Mouse (Mus musculus): ENCODE measurements around the gene Hs6st1. TPM values are rescaled to one million over a fixed set of nuclear protein-coding genes. Genes with fewer than 3 reads are reported as not detected.
A peak's percentile ranks its signal among the peaks of the same experiment; 100 is the strongest.

Gene Hs6st1
- polyA plus RNA-seq, 1 experiment from 2014 or later: 4.4 TPM

- Histone ChIP-seq H3K4me1 (replicated peaks; ENCODE audit: control insufficient read depth, insufficient read depth, low read length) (peaks cover 31% of the 10 kb centered on the region), H3K9me3 (ENCODE audit: control insufficient read depth, low read length) (no peaks in the 10 kb centered on the region)
- no peak for ATAC-seq (ENCODE audit: low read depth)
These were observed 8.9 kb downstream of the Hs6st1 start for GRCm38 (mm10) chr1:36077084-36077483.

GRCm38 (mm10) chr1:36078250-36078649 is 10.1 kb downstream of the Hs6st1 start:
- WGBS: 81% methylated on average over 1 of the region's 1 CpGs
- Histone ChIP-seq H3K36me3 (ENCODE audit: control insufficient read depth, insufficient read depth, low read length) (peaks cover 2% of the 10 kb centered on the region; the same call in 1 of the 2 replicates), H3K4me2 (ENCODE audit: low read depth, low read length) (no peak overlapping the region), H3K27ac (ENCODE audit: low read length) (no peak overlapping the region), H3K27me3 (ENCODE audit: control insufficient read depth, insufficient read depth, low read depth, low read length) (no peaks in the 10 kb centered on the region), H3K9me3 (ENCODE audit: control insufficient read depth, low read length) (no peaks in the 10 kb centered on the region), H3K4me3 (ENCODE audit: low read length) (no peak overlapping the region), H3K4me1 (replicated peaks; ENCODE audit: control insufficient read depth, insufficient read depth, low read length) (peaks cover 20% of the 10 kb centered on the region), H3K9ac (ENCODE audit: low read length) (no peak overlapping the region)
- no peak for ATAC-seq (ENCODE audit: low read depth)

More at GRCm38 (mm10) chr1:36077084-36077483, 8.9 kb downstream of the Hs6st1 start:
- H3K36me3 ChIP-seq (ENCODE audit: control insufficient read depth, insufficient read depth, low read length): peaks cover 2% of the 10 kb centered on the region; the same call in 1 of the 2 replicates
- no peaks in the 10 kb centered on the region for H3K27me3 ChIP-seq (ENCODE audit: control insufficient read depth, insufficient read depth, low read depth, low read length)
- H3K9ac ChIP-seq (ENCODE audit: low read length): no peak overlapping the region
- H3K4me2 ChIP-seq (ENCODE audit: low read depth, low read length): no peak overlapping the region
- WGBS: 91% methylated on average over 6 of the region's 6 CpGs
- no peak overlapping the region for H3K4me3 ChIP-seq (ENCODE audit: low read length)
- H3K27ac ChIP-seq (ENCODE audit: low read length): no peak overlapping the region

GRCm38 (mm10) chr1:36079679-36080078 is 11.5 kb downstream of the Hs6st1 start:
- Histone ChIP-seq H3K9me3 (ENCODE audit: control insufficient read depth, low read length) (no peaks in the 10 kb centered on the region), H3K27me3 (ENCODE audit: control insufficient read depth, insufficient read depth, low read depth, low read length) (no peaks in the 10 kb centered on the region), H3K9ac (ENCODE audit: low read length) (no peak overlapping the region), H3K4me1 (replicated peaks; ENCODE audit: control insufficient read depth, insufficient read depth, low read length) (peaks cover 16% of the 10 kb centered on the region), H3K4me3 (ENCODE audit: low read length) (no peak overlapping the region), H3K4me2 (ENCODE audit: low read depth, low read length) (no peak overlapping the region), H3K27ac (ENCODE audit: low read length) (no peak overlapping the region), H3K36me3 (ENCODE audit: control insufficient read depth, insufficient read depth, low read length) (peaks cover 7% of the 10 kb centered on the region)
- 53% methylated on average over 8 of the region's 8 CpGs for WGBS
- 0 out of 2 replicates have a peak, but pooled peaks have one; percentile 15 for ATAC-seq (ENCODE audit: low read depth)

- ATAC-seq (ENCODE audit: low read depth): no peak
- Histone ChIP-seq H3K9me3 (ENCODE audit: control insufficient read depth, low read length) (no peaks in the 10 kb centered on the region), H3K4me3 (ENCODE audit: low read length) (no peak overlapping the region), H3K9ac (ENCODE audit: low read length) (no peak overlapping the region), H3K4me1 (replicated peaks; ENCODE audit: control insufficient read depth, insufficient read depth, low read length) (peaks cover 10% of the 10 kb centered on the region; the same call in 1 of the 2 replicates), H3K27ac (ENCODE audit: low read length) (no peak overlapping the region), H3K27me3 (ENCODE audit: control insufficient read depth, insufficient read depth, low read depth, low read length) (no peaks in the 10 kb centered on the region), H3K36me3 (ENCODE audit: control insufficient read depth, insufficient read depth, low read length) (peaks cover 17% of the 10 kb centered on the region), H3K4me2 (ENCODE audit: low read depth, low read length) (no peak overlapping the region)
- 73% methylated on average over 5 of the region's 5 CpGs for WGBS
These were observed 12.8 kb downstream of the Hs6st1 start for GRCm38 (mm10) chr1:36080974-36081373.

- 86% methylated on average over 6 of the region's 6 CpGs for WGBS
- Histone ChIP-seq H3K27ac (ENCODE audit: low read length) (no peak overlapping the region), H3K4me2 (ENCODE audit: low read depth, low read length) (no peak overlapping the region), H3K4me3 (ENCODE audit: low read length) (no peak overlapping the region), H3K9me3 (ENCODE audit: control insufficient read depth, low read length) (no peaks in the 10 kb centered on the region; the same call in 1 of the 2 replicates), H3K36me3 (ENCODE audit: control insufficient read depth, insufficient read depth, low read length) (peaks cover 22% of the 10 kb centered on the region), H3K4me1 (replicated peaks; ENCODE audit: control insufficient read depth, insufficient read depth, low read length) (peaks cover 10% of the 10 kb centered on the region; the same call in 1 of the 2 replicates), H3K9ac (ENCODE audit: low read length) (no peak overlapping the region), H3K27me3 (ENCODE audit: control insufficient read depth, insufficient read depth, low read depth, low read length) (no peaks in the 10 kb centered on the region)
- ATAC-seq (ENCODE audit: low read depth): no peak
These were observed 14.0 kb downstream of the Hs6st1 start for GRCm38 (mm10) chr1:36082184-36082583.

GRCm38 (mm10) chr1:36083554-36083953 is 15.4 kb downstream of the Hs6st1 start:
- peak; percentile 12; the same call in 1 of the 2 replicates for ATAC-seq (ENCODE audit: low read depth)
- Histone ChIP-seq H3K4me1 (replicated peaks; ENCODE audit: control insufficient read depth, insufficient read depth, low read length) (peaks cover 13% of the 10 kb centered on the region), H3K9me3 (ENCODE audit: control insufficient read depth, low read length) (no peaks in the 10 kb centered on the region; the same call in 1 of the 2 replicates), H3K9ac (ENCODE audit: low read length) (no peak overlapping the region), H3K36me3 (ENCODE audit: control insufficient read depth, insufficient read depth, low read length) (peaks cover 22% of the 10 kb centered on the region), H3K4me2 (ENCODE audit: low read depth, low read length) (no peak overlapping the region), H3K27me3 (ENCODE audit: control insufficient read depth, insufficient read depth, low read depth, low read length) (no peaks in the 10 kb centered on the region), H3K4me3 (ENCODE audit: low read length) (no peak overlapping the region), H3K27ac (ENCODE audit: low read length) (no peak overlapping the region)
- WGBS: 66% methylated on average over 5 of the region's 5 CpGs

GRCm38 (mm10) chr1:36085069-36085468 is 16.9 kb downstream of the Hs6st1 start:
- Histone ChIP-seq H3K9ac (ENCODE audit: low read length) (no peak overlapping the region), H3K9me3 (ENCODE audit: control insufficient read depth, low read length) (no peaks in the 10 kb centered on the region; the same call in 1 of the 2 replicates), H3K4me1 (replicated peaks; ENCODE audit: control insufficient read depth, insufficient read depth, low read length) (peaks cover 19% of the 10 kb centered on the region), H3K4me3 (ENCODE audit: low read length) (no peak overlapping the region), H3K27ac (ENCODE audit: low read length) (no peak overlapping the region), H3K4me2 (ENCODE audit: low read depth, low read length) (no peak overlapping the region), H3K27me3 (ENCODE audit: control insufficient read depth, insufficient read depth, low read depth, low read length) (no peaks in the 10 kb centered on the region), H3K36me3 (ENCODE audit: control insufficient read depth, insufficient read depth, low read length) (peaks cover 22% of the 10 kb centered on the region)
- WGBS: 92% methylated on average over 5 of the region's 5 CpGs
- no peak for ATAC-seq (ENCODE audit: low read depth)

GRCm38 (mm10) chr1:36088367-36088766 is 20.2 kb downstream of the Hs6st1 start:
- peak; percentile 51 for ATAC-seq (ENCODE audit: low read depth)
- H3K36me3 ChIP-seq (ENCODE audit: control insufficient read depth, insufficient read depth, low read length): peaks cover 22% of the 10 kb centered on the region
- H3K27me3 ChIP-seq (ENCODE audit: control insufficient read depth, insufficient read depth, low read depth, low read length): no peaks in the 10 kb centered on the region
- no peak overlapping the region for H3K4me3 ChIP-seq (ENCODE audit: low read length)
- no peak overlapping the region for H3K4me2 ChIP-seq (ENCODE audit: low read depth, low read length)
- peaks cover 24% of the 10 kb centered on the region for H3K4me1 ChIP-seq (replicated peaks; ENCODE audit: control insufficient read depth, insufficient read depth, low read length)
- H3K27ac ChIP-seq (ENCODE audit: low read length): peak overlapping the region; percentile 32; the same call in 1 of the 2 replicates
- 56% methylated on average over 4 of the region's 4 CpGs for WGBS
- H3K9ac ChIP-seq (ENCODE audit: low read length): peak overlapping the region; percentile 15; the same call in 1 of the 2 replicates
- no peaks in the 10 kb centered on the region; the same call in 1 of the 2 replicates for H3K9me3 ChIP-seq (ENCODE audit: control insufficient read depth, low read length)

- no peak overlapping the region for H3K4me3 ChIP-seq (ENCODE audit: low read length)
- 27% methylated on average over 1 of the region's 1 CpGs for WGBS
- H3K4me2 ChIP-seq (ENCODE audit: low read depth, low read length): no peak overlapping the region
- peaks cover 22% of the 10 kb centered on the region for H3K36me3 ChIP-seq (ENCODE audit: control insufficient read depth, insufficient read depth, low read length)
- H3K27me3 ChIP-seq (ENCODE audit: control insufficient read depth, insufficient read depth, low read depth, low read length): no peaks in the 10 kb centered on the region
- no peak overlapping the region for H3K9ac ChIP-seq (ENCODE audit: low read length)
- peaks cover 24% of the 10 kb centered on the region for H3K4me1 ChIP-seq (replicated peaks; ENCODE audit: control insufficient read depth, insufficient read depth, low read length)
- no peaks in the 10 kb centered on the region; the same call in 1 of the 2 replicates for H3K9me3 ChIP-seq (ENCODE audit: control insufficient read depth, low read length)
- no peak overlapping the region for H3K27ac ChIP-seq (ENCODE audit: low read length)
- ATAC-seq (ENCODE audit: low read depth): peak; percentile 15; the same call in 1 of the 2 replicates
These were observed 21.3 kb downstream of the Hs6st1 start for GRCm38 (mm10) chr1:36089481-36089880.
